In genomic region chr15:43625021-43625510, GRCm38 (mm10) we compare ENCODE assay signal across 28 mouse cellular contexts.
DNase-seq lines count a peak whose midpoint lies in the region; ATAC-seq and TF ChIP-seq lines count a peak whose summit lies in the region.
"Had no signal": no experiment of that assay in that cellular context is flagged by ENCODE, and none has a peak within 500 bp of the region (broad histone marks: within the 10 kb centered on the region; RNA-seq: fewer than 3 reads in every experiment).

No protein-coding gene starts in this region.

- H3K27ac ChIP-seq in embryonic facial prominence, embryonic 14.5 days (replicated peaks; ENCODE audit: low read depth, low read length), result no peak overlapping the region
- H3K27ac ChIP-seq in embryonic facial prominence, embryonic 10.5 days (replicated peaks), result no peak overlapping the region
- peak overlapping the region; percentile 77 for H3K27ac ChIP-seq in bone marrow macrophage, adult 2 months (ENCODE audit: insufficient read depth, low read depth, low read length)
- no peak overlapping the region for H3K27ac ChIP-seq in forebrain, embryonic 12.5 days
- H3K27ac ChIP-seq: embryonic facial prominence, embryonic 12.5 days; forebrain, embryonic 13.5 days; hindbrain, embryonic 10.5 days; hindbrain, embryonic 13.5 days; intestine, embryonic 15.5 days had no signal

- H3K9ac ChIP-seq in embryonic facial prominence, embryonic 14.5 days (ENCODE audit: low read depth, low read length), result no peak overlapping the region
- no peak overlapping the region for H3K9ac ChIP-seq in forebrain, embryonic 12.5 days
- H3K9ac ChIP-seq: embryonic facial prominence, embryonic 12.5 days; forebrain, embryonic 13.5 days; hindbrain, embryonic 13.5 days; intestine, embryonic 15.5 days had no signal

- peak; percentile 3 for DNase-seq in embryonic facial prominence, embryonic 14.5 days (ENCODE audit: low spot score)
- DNase-seq in embryonic facial prominence, embryonic 10.5 days (ENCODE audit: low spot score), result no peak
- DNase-seq in 3T3-L1 (ENCODE audit: low read depth, low spot score), result peak; percentile 59
- no peak for DNase-seq in kidney, postnatal 25 days
- DNase-seq: adrenal gland, adult 8-10 months; adrenal gland, postnatal 36 days; B cell, adult 2 months; cerebellum, adult 11 months; cerebellum, adult 8-10 months; cerebellum, postnatal 14 days; gastrocnemius, postnatal 10 days; gastrocnemius, postnatal 36 days; heart, postnatal 36 days; kidney, adult 11 months had no signal

- 67% methylated on average over 4 of the region's 4 CpGs for WGBS in embryonic facial prominence, embryonic 14.5 days
- WGBS in embryonic facial prominence, embryonic 10.5 days, result 76% methylated on average over 4 of the region's 4 CpGs
- WGBS in forebrain, embryonic 12.5 days, result 72% methylated on average over 4 of the region's 4 CpGs

- H3ac ChIP-seq in myocyte (ENCODE audit: control insufficient read depth, insufficient read length), result no peak overlapping the region

- H3K9me3 ChIP-seq in embryonic facial prominence, embryonic 14.5 days (ENCODE audit: control insufficient read depth, low read length), result no peaks in the 10 kb centered on the region
- no peaks in the 10 kb centered on the region for H3K9me3 ChIP-seq in embryonic facial prominence, embryonic 10.5 days
- H3K9me3 ChIP-seq in forebrain, embryonic 12.5 days, result no peaks in the 10 kb centered on the region
- H3K9me3 ChIP-seq: embryonic facial prominence, embryonic 12.5 days; forebrain, embryonic 13.5 days; G1E; hindbrain, embryonic 10.5 days; hindbrain, embryonic 13.5 days; intestine, embryonic 15.5 days had no signal

- H3K36me3 ChIP-seq in embryonic facial prominence, embryonic 14.5 days (ENCODE audit: control insufficient read depth, insufficient read depth, low read length), result no peaks in the 10 kb centered on the region
- no peaks in the 10 kb centered on the region for H3K36me3 ChIP-seq in embryonic facial prominence, embryonic 10.5 days (replicated peaks)
- no peaks in the 10 kb centered on the region for H3K36me3 ChIP-seq in myocyte (ENCODE audit: control insufficient read depth, insufficient read depth)
- no peaks in the 10 kb centered on the region for H3K36me3 ChIP-seq in forebrain, embryonic 12.5 days (replicated peaks)
- H3K36me3 ChIP-seq: embryonic facial prominence, embryonic 12.5 days; G1E; hindbrain, embryonic 10.5 days; hindbrain, embryonic 13.5 days; intestine, embryonic 15.5 days had no signal

- ATAC-seq in embryonic facial prominence, embryonic 14.5 days (ENCODE audit: low read depth), result no peak
- ATAC-seq in forebrain, embryonic 12.5 days (ENCODE audit: low FRiP score), result no peak
- ATAC-seq: activated CD4-positive, CD25-positive, alpha-beta regulatory T cell, adult 4 months; forebrain, embryonic 13.5 days; forebrain, embryonic 16.5 days; hindbrain, embryonic 16.5 days; intestine, embryonic 15.5 days had no signal

- H3K4me2 ChIP-seq in embryonic facial prominence, embryonic 14.5 days (ENCODE audit: low read depth, low read length), result no peak overlapping the region
- peak overlapping the region; percentile 12 for H3K4me2 ChIP-seq in myocyte (ENCODE audit: low read depth)
- H3K4me2 ChIP-seq in forebrain, embryonic 12.5 days, result no peak overlapping the region
- H3K4me2 ChIP-seq: embryonic facial prominence, embryonic 12.5 days; forebrain, embryonic 13.5 days; heart, embryonic 11.5 days; hindbrain, embryonic 13.5 days; intestine, embryonic 15.5 days had no signal

- TF ChIP-seq POLR2A in bone marrow macrophage, adult 2 months (IDR thresholded peaks at IDR 0.05; ENCODE audit: borderline replicate concordance, low read depth, low read length), result no peak
- no peak for TF ChIP-seq POLR2A in myocyte (IDR thresholded peaks at IDR 0.05; ENCODE audit: insufficient read length, low read depth)

- no peak for TF ChIP-seq CTCF in bone marrow macrophage, adult 2 months (IDR thresholded peaks at IDR 0.05; ENCODE audit: low read depth, low read length)

- no peaks in the 10 kb centered on the region for H3K79me2 ChIP-seq in myocyte (ENCODE audit: control insufficient read depth, insufficient read depth)

- no peaks in the 10 kb centered on the region for H3K27me3 ChIP-seq in embryonic facial prominence, embryonic 14.5 days (replicated peaks; ENCODE audit: control insufficient read depth, insufficient read depth, low read length)
- H3K27me3 ChIP-seq in embryonic facial prominence, embryonic 10.5 days (replicated peaks; ENCODE audit: low read depth, poor library complexity, severe bottlenecking), result no peaks in the 10 kb centered on the region
- no peaks in the 10 kb centered on the region for H3K27me3 ChIP-seq in myocyte (ENCODE audit: control insufficient read depth, insufficient read depth, insufficient read length)
- no peaks in the 10 kb centered on the region for H3K27me3 ChIP-seq in forebrain, embryonic 12.5 days
- H3K27me3 ChIP-seq: CH12.LX; embryonic facial prominence, embryonic 12.5 days; forebrain, embryonic 13.5 days; hindbrain, embryonic 13.5 days; intestine, embryonic 15.5 days had no signal

- H3K4me1 ChIP-seq in embryonic facial prominence, embryonic 14.5 days (ENCODE audit: control insufficient read depth, insufficient read depth, low read length), result no peaks in the 10 kb centered on the region
- no peaks in the 10 kb centered on the region for H3K4me1 ChIP-seq in embryonic facial prominence, embryonic 10.5 days
- peaks cover 11% of the 10 kb centered on the region for H3K4me1 ChIP-seq in bone marrow macrophage, adult 2 months (ENCODE audit: control insufficient read depth, insufficient read depth, low read length)
- no peaks in the 10 kb centered on the region for H3K4me1 ChIP-seq in forebrain, embryonic 12.5 days
- H3K4me1 ChIP-seq: embryonic facial prominence, embryonic 12.5 days; forebrain, embryonic 13.5 days; hindbrain, embryonic 10.5 days; hindbrain, embryonic 13.5 days; intestine, embryonic 15.5 days had no signal

- H3K4me3 ChIP-seq in embryonic facial prominence, embryonic 14.5 days (ENCODE audit: low read depth, low read length), result no peak overlapping the region
- H3K4me3 ChIP-seq in embryonic facial prominence, embryonic 10.5 days, result no peak overlapping the region
- no peak overlapping the region for H3K4me3 ChIP-seq in bone marrow macrophage, adult 2 months (ENCODE audit: insufficient read depth, low read length)
- no peak overlapping the region for H3K4me3 ChIP-seq in myocyte
- H3K4me3 ChIP-seq in forebrain, embryonic 12.5 days (replicated peaks), result no peak overlapping the region
- H3K4me3 ChIP-seq: embryonic facial prominence, embryonic 12.5 days; forebrain, embryonic 13.5 days; hindbrain, embryonic 10.5 days; hindbrain, embryonic 13.5 days; intestine, embryonic 15.5 days had no signal

TF ChIP-seq in myocyte, 11 proteins besides CTCF, POLR2A, EP300 and RAD21:
- no peak for TF ChIP-seq TCF12 (IDR thresholded peaks at IDR 0.05; ENCODE audit: insufficient read depth, poor library complexity, severe bottlenecking)

Comparison
In these comparisons a context has a peak if more than half of its experiments do, and no peak if none do; other contexts are left out.
1. DNase-seq: peak in embryonic facial prominence, embryonic 14.5 days (single experiment) and 3T3-L1 (single experiment); none in embryonic facial prominence, embryonic 10.5 days (single experiment) and kidney, postnatal 25 days (0 of 2).